Mouse (Mus musculus) thymus, postnatal 14 days (tissue): ENCODE measurements around the gene Sel1l2.
A peak's percentile ranks its signal among the peaks of the same experiment; 100 is the strongest.

Experiments
- DNase-seq: peaks from one replicate; pipeline ENCODE4 v3.0.0; 2021

The Sel1l2 gene

DNA sequence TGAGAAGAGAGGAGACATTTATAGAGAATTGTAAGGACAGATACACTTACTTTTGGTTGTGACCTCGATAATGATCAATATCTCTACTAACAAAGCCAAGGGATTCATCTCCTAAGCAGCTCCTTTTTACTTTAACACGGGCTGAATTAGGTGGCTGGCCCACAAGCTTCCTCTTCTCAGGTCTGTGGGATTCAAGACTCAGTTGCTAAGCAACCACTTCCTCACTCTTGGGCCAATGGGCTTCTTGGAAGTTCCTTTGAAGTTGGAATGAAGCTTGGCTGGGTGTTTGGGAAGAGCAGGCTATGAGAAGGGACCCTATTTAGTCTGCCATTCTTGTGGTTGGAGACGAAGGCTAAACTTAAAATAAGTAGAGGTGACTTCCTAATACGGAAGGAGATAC is at the start of gene Sel1l2:
Gene Sel1l2, minus strand, starts transcription at position 182 of the 400 bp plus-strand sequence.
- no peak for DNase-seq

DNA sequence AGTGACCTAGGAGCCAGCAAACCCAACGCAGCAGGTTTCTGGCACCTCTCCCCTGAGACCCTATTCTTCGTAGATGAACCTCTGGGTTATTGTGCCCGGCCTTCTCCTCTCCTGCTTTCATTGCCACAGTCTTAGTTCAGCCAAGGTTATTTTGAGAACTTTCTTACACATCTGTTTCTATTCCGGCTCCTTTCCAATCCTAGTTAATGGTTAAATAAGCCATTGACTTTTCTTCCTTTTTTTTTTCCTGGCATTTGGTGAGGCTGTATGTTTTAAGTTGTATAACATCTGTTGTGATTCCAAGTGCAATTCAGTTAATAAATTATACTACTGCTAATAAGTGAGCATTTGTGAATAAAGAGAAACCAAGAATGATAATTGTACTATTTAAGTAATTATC is 49.6 kb upstream of the Sel1l2 start:
- DNase-seq = no peak

DNA sequence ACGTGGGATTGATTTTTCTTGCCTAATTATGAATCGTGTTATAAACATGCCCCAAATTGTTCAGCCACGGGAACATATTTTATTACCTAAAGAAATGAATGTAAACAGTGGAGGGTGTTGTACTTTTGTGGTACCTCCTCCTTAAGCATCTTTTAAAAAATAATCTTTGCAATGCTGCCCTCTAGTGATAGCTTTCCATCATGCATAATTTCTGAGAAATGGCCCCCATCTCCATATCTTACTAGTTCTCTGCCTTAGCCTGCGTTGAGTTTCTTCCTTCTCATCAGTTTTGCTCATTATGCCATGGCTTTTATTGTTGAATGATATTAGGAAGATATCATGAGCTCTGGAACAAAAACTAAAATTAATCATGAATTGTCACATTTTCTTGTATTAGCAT is 37.8 kb upstream of the Sel1l2 start:
- peak; percentile 9 for DNase-seq

- DNase-seq = no peak
Observed at GRCm38 (mm10) chr2:140425844-140426243, 36.3 kb upstream of the Sel1l2 start.

GRCm38 (mm10) chr2:140395744-140396231 is 6.3 kb upstream of the Sel1l2 start:
- DNase-seq = peak; percentile 53

GRCm38 (mm10) chr2:140395179-140395578 is 5.7 kb upstream of the Sel1l2 start, which contains the start of gene Macrod2:
Gene Macrod2 (plus strand): TSS chr2:140395309.
- DNase-seq = peak; percentile 98

DNA sequence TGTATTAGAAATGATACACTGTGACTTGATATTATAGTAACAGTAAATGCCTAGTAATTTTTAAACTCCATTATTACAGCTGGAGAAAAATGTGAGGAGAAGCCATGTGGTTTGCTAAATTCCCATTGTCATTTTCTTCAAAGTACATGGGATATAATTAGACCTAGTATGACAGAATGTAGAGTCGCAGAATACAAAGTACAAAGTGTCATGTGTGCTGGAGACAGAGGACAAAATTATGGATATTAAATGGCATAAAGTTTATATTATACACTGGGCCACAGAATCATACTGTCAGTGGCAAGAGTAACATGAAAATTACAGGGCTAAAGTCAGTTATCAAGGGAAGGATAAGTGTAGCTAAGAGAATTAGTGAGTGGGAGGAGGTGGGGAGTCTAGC is 24.7 kb downstream of the Sel1l2 start:
- no peak for DNase-seq

DNA sequence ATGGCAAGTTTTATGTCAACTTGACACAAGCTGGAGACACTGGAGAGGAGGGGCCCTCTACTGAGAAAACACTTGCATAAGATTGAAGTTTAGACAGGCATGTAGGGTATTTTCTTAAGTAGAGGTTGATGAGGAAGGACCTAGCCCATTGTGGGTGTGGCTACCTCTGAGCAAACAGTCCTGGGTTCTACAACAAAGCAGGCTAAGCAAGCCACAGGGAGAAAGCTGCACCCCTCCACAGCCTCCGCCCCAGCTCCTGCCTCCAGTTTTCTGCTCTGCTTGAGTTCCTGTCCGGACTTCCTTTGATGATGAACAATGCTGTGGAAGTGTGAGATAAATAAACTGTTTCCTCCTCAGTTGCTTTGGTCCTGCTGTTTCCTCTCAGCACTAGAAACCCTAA is 29.6 kb downstream of the Sel1l2 start:
- DNase-seq = no peak

- DNase-seq = no peak
Observed at GRCm38 (mm10) chr2:140342394-140342793, 47.1 kb downstream of the Sel1l2 start.

DNA sequence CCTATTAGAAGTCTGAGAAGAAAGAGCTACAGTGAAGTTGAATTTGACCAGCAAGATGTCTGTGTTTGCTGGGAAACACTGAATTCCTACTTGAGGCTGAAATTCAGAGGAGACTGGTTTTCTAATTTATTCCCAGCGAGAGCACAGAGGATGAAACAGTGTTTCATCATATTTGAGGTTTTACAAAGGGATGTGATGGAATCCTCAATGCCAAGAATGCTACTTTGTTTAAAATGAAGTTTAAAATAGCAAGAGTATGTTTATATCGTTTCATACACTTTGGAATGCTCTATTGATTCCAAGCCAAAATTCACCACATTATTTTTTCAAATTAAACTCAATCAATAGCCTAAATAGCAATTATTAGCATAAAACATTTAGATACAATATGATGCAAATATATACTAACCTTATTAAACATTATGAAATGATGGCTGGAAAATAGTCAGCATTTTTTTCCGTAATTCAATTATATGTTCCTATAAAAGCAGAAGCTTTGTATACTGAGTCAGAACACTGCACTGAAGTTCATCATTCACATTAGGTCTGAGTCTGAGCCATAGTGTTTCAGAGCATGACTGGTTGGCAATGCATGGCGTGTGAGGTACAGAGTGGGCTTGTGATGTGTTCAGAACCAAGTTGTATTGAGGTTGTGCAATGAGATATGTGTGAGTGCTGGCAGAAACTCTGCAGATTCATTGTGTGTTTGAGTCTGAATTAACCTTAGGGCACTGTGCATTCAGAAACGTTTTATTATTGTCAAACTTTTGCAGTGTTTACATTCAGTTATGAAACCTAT is 58.8 kb downstream of the Sel1l2 start:
- DNase-seq = no peak

DNA sequence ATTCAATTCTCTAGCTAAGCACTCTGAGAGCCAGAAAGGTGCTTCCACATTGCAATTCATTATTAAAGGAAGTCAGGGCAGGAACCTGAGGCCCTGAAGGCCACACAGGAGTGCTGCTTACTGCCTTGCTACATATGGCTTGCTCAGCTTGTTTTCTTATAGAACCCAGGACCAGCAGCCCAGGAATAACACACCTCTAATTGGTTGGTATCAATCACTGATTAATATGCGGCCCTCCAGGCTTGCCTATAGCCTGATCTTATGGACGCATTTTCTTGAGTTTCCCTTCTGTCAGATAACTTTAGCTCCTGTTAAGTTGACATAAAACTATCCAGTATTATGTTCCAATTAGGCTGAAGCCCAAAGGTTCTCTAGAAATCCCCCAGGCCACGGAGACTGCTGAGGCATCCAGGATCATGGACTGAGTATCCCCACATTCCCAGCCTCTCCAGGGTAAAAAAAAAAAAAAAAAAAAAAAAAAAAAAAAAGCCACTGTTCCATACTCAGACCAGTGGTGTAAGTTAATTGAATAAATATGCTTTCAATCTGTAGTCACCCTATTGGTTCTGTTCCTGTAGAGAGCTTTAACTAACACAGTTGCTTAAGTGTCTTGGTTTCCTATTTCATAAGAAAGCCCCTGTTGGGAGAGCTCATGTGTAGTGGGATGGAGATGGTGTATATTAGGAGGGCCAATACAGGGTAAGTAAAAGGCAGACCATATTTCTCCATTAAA is 86.4 kb downstream of the Sel1l2 start:
- DNase-seq = no peak

- DNase-seq = no peak
Observed at GRCm38 (mm10) chr2:140297155-140297554, 92.4 kb downstream of the Sel1l2 start.

DNA sequence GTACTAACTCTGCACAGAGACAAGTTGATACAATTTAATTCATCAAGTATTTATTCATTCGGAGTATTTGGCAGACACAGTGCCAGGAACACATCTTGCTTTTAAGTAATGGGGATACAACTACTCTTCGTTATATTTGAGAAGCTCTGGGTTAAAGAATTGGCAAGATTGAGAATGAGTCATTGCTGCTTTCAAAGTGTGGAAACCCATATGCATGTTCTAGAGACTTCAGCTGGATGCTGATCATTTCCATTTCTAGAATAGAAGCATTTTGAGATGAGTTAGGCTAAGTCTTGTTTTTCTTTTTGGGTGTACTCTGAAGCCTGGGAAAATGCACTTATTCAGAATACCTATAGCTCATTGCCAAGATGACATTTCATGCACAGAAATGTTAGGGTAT is 95.7 kb downstream of the Sel1l2 start:
- no peak for DNase-seq

- no peak for DNase-seq
Observed at GRCm38 (mm10) chr2:140280808-140281207, 108.7 kb downstream of the Sel1l2 start.

DNA sequence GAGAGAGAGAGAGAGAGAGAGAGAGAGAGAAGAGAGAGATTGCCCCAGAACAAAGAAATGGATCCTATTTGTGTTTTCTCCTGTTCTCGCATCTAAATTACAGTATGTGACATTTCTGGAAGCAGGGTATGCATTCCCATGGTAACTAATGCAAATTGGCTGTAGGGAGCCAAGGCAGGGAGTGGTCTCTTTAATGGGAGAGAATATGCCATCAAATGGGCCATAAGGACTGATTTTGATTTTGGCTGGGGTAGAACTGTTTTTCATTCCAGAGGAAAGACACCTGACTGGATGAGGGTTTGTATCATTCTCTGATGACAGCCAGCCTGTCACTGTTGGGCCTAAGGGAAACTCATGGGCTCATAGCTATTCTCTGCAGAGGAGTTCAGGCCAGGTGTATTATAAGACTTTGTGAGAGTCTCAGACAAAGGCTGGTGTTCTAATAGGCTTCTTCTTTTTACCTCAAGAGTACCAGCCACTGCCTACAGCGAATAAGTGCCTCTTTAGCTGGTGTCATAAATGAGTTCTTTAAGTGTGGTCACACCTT is 133.8 kb downstream of the Sel1l2 start:
- no peak for DNase-seq

DNA sequence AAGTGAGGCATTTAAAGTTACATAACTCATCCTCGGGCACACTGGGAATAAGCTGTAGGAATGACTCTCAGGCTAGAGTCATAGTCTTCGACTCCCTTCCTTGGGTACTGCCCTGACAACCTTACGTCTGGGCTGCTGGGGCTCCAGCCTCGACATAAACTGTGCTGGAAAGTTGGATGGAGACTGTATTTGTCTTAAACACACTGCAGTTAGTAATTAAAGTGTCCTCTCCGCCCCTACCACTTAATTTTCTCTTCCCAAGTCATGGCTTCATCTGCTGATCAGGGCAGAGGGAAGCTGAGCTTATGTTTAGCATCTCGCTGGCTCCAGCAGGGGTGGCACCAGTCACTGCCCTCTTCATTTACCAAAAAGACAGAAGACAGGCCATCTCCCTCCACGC is 135.2 kb downstream of the Sel1l2 start:
- no peak for DNase-seq

- no peak for DNase-seq
Observed at GRCm38 (mm10) chr2:140243105-140243504, 146.4 kb downstream of the Sel1l2 start.

GRCm38 (mm10) chr2:140242398-140242797 is 147.1 kb downstream of the Sel1l2 start:
- no peak for DNase-seq

- DNase-seq = no peak
Observed at GRCm38 (mm10) chr2:140237245-140237644, 152.3 kb downstream of the Sel1l2 start.

GRCm38 (mm10) chr2:140230295-140230694 is 159.2 kb downstream of the Sel1l2 start:
- no peak for DNase-seq

GRCm38 (mm10) chr2:140220325-140220724 is 169.2 kb downstream of the Sel1l2 start:
- DNase-seq = no peak

DNA sequence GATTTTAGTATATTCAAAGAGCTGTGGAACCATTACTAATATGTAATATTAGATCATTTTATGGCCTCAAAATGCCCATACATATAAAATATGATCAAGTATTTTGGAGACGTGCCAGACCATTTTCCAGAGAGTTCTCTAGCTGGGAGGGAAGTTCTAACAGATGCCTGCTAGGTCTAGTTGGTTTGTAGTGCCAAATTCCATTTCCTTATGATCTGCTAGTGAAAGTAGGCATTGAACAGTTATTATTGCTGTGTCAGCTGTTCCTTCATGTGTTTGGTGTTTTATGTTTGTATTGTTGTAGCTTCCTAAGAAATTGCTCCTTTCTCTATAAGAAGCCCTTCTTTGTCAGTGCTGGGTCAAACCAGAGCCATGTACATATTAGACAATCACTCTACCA is 173.5 kb downstream of the Sel1l2 start:
- no peak for DNase-seq

DNA sequence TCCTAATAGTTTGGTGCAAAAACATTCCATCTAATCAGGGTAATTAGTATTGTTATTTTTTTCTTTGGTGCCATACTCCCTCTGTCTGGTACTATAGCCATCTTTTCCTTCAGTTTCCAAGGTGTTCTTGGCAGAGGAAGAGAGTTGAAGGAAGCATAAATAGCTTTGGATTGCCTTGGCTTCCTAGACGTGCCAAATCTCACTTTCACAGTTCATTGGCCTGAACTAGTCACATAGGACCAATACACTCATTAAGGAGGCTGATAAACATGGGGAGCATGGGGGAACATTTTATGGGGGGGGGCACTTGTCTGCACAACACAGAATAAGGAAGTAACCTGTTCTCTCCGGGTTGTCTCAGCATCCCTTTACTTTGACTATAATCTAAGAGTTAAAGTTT is 174.1 kb downstream of the Sel1l2 start:
- no peak for DNase-seq

- DNase-seq = no peak
Observed at GRCm38 (mm10) chr2:140214519-140215027, 174.9 kb downstream of the Sel1l2 start.
